Mouse (Mus musculus) adrenal gland, postnatal 25 days (tissue): ENCODE measurements around the gene Arfip1. TPM values are rescaled to one million over a fixed set of nuclear protein-coding genes. Genes with fewer than 3 reads are reported as not detected.

Experiments
- DNase-seq: peaks from one replicate; pipeline ENCODE4 v3.0.0; 2021; ENCODE audit warnings: mixed read lengths
- total RNA-seq: library from RNA; stranded (reverse); gene quantifications from 2 replicates; pipeline ENCODE4 v1.2.3, GENCODE M21; 2021

Gene Arfip1
- total RNA-seq, 1 experiment from 2014 or later = 58.0 TPM

DNA sequence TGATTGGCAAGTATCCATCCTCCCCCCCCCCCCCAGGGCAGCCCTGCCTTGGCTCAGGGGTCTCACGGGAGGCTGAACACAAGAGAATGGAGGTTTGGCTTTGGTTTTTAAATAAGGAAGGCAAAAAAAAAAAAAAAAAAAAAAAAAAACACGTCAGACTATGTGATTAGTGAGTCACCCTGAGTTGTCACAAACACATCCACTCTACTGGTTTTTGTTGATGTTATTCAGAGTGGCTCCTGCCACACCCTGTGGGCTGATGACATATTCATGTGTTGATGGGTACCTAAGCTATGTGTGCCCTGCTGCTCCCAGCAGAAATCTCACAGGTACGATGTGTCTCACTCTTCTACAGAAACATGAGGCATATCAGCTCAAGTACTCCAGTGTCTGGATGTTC lies 131.8 kb downstream of the Arfip1 start:
- DNase-seq = no peak

DNA sequence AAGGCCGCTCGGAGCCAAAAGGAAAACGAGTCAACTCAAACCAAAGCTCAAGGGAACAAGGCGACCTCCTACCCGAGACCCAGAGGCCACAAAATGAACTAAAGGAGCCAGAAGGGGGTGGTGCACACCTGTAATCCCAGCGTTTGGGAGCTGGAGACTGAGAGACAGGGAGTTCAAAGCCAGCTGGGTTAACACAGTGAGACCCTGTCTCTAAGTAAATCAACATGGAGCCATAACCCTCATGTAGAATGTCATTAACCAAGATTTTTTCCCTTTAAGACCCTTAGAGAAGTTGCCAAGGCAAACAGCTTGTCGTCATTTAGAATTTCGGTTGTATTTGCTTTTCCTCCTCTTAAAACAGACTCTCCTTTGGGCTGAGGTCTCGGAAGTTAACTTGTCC lies 133.4 kb downstream of the Arfip1 start:
- no peak for DNase-seq

GRCm38 (mm10) chr3:84447803-84448202 lies 134.6 kb downstream of the Arfip1 start:
- DNase-seq = no peak

Other genes with a start within 250 kb of the Arfip1 start
- 13.2 and 17.5 TPM in 2 replicates for gene Fhdc1, start 102.2 kb downstream of the Arfip1 start, total RNA-seq
- gene Tigd4, start 10.9 kb upstream of the Arfip1 start, total RNA-seq = 0.18 TPM in 1 of 2 replicates, not detected in the other
- gene Tmem154, start 83.6 kb upstream of the Arfip1 start, total RNA-seq = 4.5 and 13.2 TPM in 2 replicates
- gene Fbxw7, start 232.6 kb upstream of the Arfip1 start, total RNA-seq = 19.3 and 22.1 TPM in 2 replicates